Mouse (Mus musculus): ENCODE results near the gene Snrpa.
A peak's percentile ranks its signal among the peaks of the same experiment; 100 is the strongest.

Snrpa gene

GRCm38 (mm10) chr7:27198355-27198754 is 2.3 kb upstream of the Snrpa start:
- DNase-seq, result no peak

GRCm38 (mm10) chr7:27197634-27198033 is 1.6 kb upstream of the Snrpa start:
- no peak for DNase-seq

GRCm38 (mm10) chr7:27197136-27197535 is 1.1 kb upstream of the Snrpa start:
- no peak for DNase-seq

GRCm38 (mm10) chr7:27193731-27194130 is 2.3 kb downstream of the Snrpa start:
- no peak for DNase-seq

GRCm38 (mm10) chr7:27192434-27192833 is 3.6 kb downstream of the Snrpa start:
- DNase-seq, result no peak

GRCm38 (mm10) chr7:27189271-27189931 is 6.7 kb downstream of the Snrpa start:
- DNase-seq, result peak in 1 of 2 experiments; percentile 45

- DNase-seq, result no peak
Measured at GRCm38 (mm10) chr7:27185986-27186385, 10.1 kb downstream of the Snrpa start.

- DNase-seq, result peak in 1 of 2 experiments; percentile 72
Measured at GRCm38 (mm10) chr7:27184964-27185363, 11.1 kb downstream of the Snrpa start.

- peak in 1 of 2 experiments; percentile 40 for DNase-seq
Measured at GRCm38 (mm10) chr7:27182498-27182897, 13.6 kb downstream of the Snrpa start.

GRCm38 (mm10) chr7:27180837-27181695 is 15.0 kb downstream of the Snrpa start, which contains the start of the genes Gm21983 and Mia:
Gm21983 (minus strand) TSS chr7:27181086.
Mia (minus strand) TSS chr7:27181157.
- DNase-seq, result peak; percentile 75 to 79

GRCm38 (mm10) chr7:27180036-27180435 is 16.0 kb downstream of the Snrpa start:
- DNase-seq, result peak; percentile 73 to 76

GRCm38 (mm10) chr7:27179217-27179918 is 16.7 kb downstream of the Snrpa start:
- no peak for DNase-seq

- DNase-seq, result peak; percentile 99 to 100
Measured at GRCm38 (mm10) chr7:27178324-27179216, 17.5 kb downstream of the Snrpa start, which contains the start of gene Rab4b. Rab4b (minus strand) TSS chr7:27178896.

GRCm38 (mm10) chr7:27177942-27178323 is 18.1 kb downstream of the Snrpa start:
- no peak for DNase-seq

- no peak for DNase-seq
Measured at GRCm38 (mm10) chr7:27174896-27175295, 21.2 kb downstream of the Snrpa start.

GRCm38 (mm10) chr7:27174496-27174895 is 21.6 kb downstream of the Snrpa start:
- DNase-seq, result no peak

GRCm38 (mm10) chr7:27170981-27171380 is 25.1 kb downstream of the Snrpa start:
- no peak for DNase-seq

GRCm38 (mm10) chr7:27168371-27168770 is 27.7 kb downstream of the Snrpa start:
- DNase-seq, result no peak

GRCm38 (mm10) chr7:27167475-27168094 is 28.5 kb downstream of the Snrpa start:
- DNase-seq, result no peak

GRCm38 (mm10) chr7:27166614-27167474 is 29.2 kb downstream of the Snrpa start, which contains the start of gene Egln2:
Egln2 (minus strand) TSS chr7:27166802.
- DNase-seq, result peak; percentile 98

- DNase-seq, result peak; percentile 87 to 89
Measured at GRCm38 (mm10) chr7:27166229-27166613, 29.9 kb downstream of the Snrpa start.
